Mouse (Mus musculus) cortical plate, adult 2 months (tissue): Measurements from ENCODE around the gene Kndc1.

Source experiments
- CTCF ChIP-seq: fragments of 200-500 bp; IDR thresholded peaks from 2 replicates; pipeline ENCODE4 v1.5.1; 2011; ENCODE audit warnings: mild to moderate bottlenecking, control low read depth, low read length; ENCODE audit not compliant: insufficient read depth; ENCODE audit errors: extremely low read depth
- POLR2A ChIP-seq: fragments of 200-500 bp; IDR thresholded peaks from 2 replicates; pipeline ENCODE4 v1.6.1; 2011; ENCODE audit warnings: mild to moderate bottlenecking, low read length, control low read depth; ENCODE audit not compliant: insufficient read depth; ENCODE audit errors: extremely low read depth

DNA sequence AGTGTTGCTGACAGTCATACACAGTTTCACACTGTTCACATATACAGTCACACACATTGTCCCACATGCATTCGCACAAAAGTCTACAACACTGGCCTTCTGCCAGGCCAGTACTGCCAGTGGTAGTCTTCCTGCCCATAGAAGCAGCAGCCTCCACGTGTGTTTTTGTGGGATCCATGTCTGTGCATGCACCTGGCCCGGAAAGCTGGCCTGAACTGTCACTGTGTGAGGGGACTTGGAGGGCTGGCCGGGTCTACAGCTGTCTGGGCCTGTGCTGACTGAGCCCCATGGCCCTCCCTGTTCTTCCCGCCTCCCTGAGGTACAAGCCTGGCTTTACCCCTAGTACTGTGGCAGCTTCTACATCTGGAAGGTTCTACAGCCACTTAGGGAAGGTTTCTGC is 76.5 kb downstream of the Kndc1 start:
- TF ChIP-seq POLR2A (no peak), CTCF (no peak)
